Mouse (Mus musculus) cerebellum, adult 8-10 months (tissue): ENCODE measurements around the gene Adam12.

Source experiments
- DNase-seq: peaks from one replicate; pipeline ENCODE4 v3.0.0; 2022

Adam12 gene

DNA sequence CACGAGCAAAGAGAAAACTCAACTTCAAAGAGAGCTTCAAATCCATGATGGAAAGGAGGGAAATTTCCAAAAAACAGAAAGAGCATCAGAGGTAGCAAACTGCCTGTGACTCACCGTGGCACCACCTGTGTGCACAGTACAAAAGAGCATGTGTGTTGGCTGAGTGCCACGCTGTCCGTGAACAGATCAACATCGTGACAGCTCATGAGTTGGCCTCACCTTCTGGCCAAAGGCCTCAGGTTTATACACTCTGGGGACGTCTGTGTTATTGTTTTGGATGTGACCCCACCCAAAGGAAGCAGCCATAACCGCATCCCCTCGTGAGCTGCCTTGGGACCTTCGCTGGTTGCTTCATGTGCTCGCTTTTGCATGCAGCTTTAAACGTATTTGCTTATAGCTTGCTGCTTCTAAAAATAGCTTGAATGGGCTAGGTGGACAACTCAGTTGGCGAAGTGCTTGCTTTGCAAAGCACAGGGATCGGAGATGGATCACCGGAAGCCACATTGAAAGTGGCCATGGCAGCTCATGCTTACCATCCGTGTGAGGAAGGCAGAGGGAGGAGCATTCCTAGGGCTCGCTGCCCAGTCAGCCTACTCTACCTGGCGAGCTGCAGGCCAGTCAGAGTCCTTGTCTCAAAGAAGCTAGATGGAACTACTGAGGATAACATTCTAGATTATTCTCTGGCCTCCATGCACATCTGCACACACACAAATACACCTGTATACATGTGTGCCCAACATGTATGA, 151.8 kb downstream of the Adam12 start:
- DNase-seq = peak; percentile 42

DNA sequence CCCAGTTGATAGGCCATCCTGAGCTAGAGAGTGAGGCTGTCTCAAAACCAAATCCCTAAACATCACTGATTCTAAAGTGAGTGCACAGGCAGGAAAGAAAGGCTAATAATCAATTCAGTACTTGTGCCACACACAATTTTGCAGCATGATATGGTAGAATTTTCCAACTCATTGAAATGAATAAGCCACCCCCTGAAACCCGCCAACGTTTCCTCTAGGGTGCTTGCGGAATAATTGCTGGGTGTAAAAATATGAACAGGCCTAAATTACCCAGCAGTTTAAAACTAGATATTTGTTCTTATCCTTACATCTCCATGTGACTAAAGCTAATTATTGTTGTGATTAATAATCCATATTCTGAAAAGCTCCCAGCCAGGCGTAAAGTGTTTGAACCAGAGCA, 154.3 kb downstream of the Adam12 start:
- no peak for DNase-seq

DNA sequence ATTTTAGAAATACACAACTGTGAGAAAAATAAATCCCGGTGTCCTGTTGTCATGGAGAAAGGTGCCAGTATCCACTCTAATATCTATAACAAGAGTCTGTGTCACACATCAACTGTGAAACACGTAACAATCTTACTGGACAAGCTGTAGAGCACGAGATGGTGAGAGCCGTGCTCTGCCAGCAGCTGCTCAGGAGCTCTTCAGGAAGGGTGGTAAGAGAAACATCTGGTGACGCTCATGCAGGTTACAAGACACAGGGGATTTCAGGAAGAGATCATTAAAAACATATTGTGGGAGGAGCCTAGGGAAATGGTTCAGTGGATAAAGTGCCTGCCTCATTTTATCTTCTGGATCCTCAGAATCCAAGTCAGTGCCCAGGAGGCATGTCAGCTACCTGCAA, 158.9 kb downstream of the Adam12 start:
- no peak for DNase-seq

DNA sequence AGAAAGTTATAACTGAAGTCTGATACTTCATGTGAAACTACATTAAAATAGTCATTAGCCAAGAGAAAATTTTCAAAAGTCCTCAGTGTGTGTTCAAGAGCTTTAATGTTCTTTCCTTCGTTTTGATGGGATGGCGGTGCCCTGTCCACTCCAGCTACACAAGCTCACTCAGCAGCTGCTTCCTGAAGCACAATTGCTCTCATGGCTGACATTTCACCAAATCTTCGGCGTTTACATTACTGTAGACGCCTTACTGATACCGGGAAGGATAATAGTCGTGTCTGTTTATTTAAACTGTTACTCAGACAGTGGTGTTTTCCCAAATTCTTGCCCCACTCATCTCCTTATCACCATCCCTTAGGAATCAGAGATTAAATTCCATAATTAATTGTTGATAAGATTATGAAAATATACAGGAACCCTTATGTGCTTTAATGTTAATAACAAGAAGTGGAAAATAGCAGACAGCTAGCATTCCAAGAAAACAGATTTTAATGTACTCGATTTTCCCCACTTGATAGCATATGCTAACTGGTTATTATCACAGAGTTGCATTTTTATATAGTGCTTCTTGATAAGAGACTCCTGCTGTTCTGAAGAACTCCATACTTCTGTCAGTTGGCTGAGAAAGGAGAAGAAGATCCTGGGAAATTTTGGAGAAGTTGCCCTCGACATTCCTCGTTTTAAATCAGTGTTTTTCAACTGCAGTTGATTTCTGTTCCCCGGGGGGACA, 160.6 kb downstream of the Adam12 start:
- DNase-seq = no peak

DNA sequence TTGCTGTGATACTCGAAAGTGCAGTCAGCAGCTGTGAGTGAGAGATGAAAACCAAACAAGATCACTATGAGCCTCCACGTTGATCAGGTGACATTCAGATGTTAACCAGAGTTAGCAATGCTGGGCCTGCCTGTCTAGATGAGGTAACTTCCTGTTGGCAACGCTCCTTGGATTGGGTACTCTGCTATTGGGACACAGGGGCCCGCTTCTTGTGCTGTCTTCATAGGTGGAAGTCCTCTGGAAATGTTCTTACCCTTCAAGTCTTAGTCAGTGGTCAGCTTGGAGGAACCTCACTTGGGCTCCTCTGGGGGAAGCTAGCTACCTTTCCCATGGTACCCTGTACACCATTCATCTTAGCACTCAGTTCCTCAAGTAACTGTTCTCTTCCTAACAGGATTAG, 169.3 kb downstream of the Adam12 start:
- no peak for DNase-seq

DNA sequence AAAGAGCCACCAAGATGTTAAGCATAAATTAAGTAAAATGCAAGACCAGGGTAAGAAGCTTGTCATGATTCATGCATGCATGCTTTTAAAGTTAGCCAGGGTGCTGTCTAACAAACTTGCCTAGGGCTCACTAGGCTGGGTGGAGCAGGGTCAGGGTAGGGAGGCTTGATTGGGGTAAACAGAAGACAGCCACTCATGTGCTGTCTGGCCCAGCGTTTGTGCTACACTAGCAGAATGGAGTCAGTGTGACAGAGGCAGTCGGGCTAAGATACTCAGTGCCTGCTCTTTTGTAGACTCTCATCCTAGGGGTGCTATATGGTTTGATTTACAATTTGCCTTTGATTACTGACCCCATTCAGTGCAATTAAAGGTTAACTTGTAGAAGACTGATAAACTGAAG, 179.5 kb downstream of the Adam12 start:
- no peak for DNase-seq

DNA sequence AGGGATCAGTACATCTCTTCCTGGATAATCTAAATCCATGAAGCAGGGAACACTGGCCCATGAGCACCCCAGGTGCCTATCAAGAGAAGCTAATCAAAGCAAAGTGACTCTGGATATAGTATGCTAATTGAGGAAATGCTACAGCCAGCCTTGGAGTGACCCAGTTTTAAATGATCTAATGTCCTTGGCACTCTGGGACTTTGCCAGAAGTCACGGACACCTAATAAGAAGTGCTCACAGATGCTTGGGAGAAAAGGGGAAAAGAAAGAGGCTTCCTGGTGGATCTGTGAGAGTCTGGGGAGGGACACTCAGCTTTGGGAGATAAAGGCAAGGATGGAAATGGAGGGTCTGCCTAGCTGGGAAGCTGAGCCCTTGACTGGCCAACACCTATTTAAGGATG, 181.6 kb downstream of the Adam12 start:
- no peak for DNase-seq

DNA sequence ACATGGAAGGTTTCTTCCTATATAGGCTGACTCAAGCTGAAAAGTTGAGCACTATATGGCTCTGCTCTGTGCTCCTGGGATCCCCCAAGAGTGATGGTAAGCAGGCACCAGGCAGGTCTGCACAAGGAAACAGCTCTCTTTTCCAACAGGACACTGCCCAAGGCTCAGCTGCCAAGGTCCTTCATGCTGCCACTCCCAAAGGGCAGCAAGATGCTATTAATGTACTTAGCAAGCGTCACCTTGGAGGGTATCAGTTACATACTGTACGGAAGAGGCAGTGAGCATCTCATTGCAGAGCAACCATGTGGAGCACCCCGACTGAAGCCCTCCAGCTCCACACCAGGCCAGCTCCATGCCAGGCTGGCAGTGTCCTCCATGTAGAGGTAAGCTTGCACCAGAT, 185.6 kb downstream of the Adam12 start:
- no peak for DNase-seq

DNA sequence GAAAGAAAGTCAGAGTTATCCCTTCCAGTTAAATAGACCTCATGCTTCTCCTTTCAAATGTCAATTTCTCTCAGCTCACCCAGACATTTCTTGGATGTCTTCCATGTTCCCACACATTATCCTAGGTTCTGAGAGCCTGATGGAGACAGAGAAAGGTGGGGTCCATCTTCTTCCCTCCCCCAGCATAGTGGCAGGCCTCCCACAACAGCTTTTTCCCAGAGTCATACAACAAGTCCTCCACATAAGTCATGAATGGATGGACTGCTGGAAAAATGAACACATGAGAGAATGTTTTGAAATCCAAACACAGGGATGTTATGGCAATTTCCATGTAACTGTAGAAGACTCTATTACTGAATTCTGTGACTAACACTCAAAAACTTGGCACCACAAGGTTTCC, 188.4 kb downstream of the Adam12 start:
- no peak for DNase-seq

DNA sequence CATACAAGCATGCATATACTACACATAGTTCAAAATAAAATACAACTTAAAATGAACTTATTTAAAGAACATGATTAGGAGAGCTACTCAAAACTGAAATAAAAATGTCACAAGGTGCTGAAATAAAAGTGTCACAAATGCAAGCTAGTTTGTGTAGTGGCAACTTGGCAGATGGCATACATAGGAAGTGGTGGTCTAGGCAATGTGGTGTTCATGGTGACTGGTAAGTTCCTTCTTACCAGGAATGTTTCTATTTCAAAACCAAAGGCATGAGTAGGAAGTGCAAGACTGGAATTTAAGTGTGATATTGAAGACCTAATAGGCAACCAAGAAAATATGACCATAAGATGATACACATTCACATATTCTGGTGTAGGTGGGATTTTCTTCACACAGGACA, 189.3 kb downstream of the Adam12 start:
- DNase-seq = no peak

DNA sequence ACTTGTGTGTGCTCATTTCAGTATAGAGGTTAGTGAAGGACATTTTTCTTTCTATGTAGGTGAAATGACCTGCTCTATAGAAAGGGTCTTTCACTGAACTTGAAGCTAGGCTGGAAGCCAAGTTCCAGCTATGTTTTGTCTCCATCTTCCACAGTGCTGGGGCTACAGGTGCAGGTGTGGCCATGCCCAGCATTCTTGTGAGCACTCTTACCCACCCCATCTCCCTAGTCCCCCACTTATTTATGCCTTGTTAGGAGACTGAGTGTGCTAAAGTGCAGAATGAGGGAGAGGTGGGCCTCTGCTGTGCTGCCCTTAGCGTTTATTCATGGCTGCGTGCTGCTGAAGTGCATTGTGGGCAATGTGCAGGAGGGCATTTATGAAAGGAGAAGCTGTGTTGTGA, 198.0 kb downstream of the Adam12 start:
- DNase-seq = no peak

DNA sequence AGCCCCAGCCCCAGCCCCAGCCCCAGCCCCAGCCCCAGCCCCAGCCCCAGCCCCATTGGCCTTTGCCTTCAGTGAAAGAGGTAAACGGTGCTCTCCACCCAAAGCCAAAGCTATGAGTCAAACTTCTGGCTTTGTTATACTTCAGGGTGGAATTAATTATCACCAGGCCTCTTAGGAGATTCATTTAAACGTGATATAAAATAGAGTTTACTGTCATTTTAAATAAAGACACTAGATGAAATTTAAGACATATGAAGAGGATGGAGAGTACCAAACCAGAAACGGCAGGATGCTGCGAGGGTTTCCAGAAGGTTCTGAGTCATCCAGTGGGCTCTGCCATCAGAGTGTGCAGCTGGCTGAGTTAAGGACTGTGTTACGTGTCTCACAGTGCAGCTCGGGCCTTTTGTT, 199.0 kb downstream of the Adam12 start:
- DNase-seq = no peak

DNA sequence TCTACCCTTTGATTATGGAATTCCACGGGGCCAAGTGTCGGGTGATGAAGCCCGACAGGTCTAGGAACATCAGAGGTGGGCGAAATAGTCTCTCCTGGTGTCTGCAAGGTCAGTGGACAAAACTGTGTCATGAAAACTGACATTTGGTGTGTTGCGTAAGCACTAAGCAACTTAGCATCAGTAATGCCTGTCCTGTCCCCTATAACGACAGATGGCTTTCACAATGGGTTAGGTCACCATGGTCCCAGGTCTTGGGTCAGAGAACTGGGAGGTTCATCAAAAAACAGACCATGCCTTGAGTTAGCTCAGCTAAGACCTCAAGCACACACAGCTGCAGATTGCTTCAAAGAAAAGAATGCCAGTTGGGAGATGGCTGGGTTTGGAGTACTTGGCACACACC, 200.2 kb downstream of the Adam12 start:
- DNase-seq = no peak

DNA sequence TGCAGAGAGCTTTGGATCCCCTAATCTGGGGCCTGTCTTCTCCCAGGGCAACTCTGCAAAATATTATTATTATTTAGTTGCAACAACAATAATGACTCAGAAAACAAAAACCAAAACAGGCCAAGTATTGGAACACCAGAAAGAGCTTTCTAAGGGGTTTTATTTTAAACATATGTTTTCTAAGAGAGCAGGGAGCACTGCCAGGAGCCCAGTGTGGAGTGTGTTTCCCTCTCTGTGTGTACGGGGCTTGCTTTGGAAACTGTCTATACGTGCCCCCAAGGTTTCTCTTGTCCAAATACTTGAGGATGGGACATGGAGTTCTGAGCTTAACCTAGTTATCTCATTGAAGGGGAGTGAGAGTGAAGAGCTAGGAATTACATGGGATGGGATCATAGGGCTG, 200.7 kb downstream of the Adam12 start:
- DNase-seq = no peak

DNA sequence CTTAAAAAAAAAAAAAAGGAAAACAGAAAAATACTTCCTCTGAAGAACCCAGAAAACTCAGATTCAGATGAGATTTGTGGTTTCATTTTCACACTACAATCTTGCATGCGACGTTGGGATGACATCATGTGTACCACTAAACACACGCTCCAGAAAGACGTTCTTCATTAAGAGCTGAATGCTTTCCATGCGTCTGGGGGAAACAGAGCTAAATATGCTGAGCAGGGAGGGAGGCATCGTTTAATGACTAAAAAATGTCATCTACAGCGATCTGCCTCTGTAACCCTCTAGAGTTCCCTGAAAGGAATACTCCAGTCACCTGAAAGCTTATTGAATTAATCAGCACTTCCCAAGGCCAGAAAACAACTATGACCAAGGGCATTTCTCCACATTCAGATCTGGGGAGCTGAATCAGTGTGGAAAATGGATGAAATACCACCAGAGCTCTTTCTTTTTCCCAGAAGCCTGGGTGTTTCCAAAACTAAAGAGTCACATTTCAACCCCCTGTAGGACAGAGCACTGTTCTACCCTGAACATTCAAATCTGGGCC, 203.6 kb downstream of the Adam12 start:
- no peak for DNase-seq

DNA sequence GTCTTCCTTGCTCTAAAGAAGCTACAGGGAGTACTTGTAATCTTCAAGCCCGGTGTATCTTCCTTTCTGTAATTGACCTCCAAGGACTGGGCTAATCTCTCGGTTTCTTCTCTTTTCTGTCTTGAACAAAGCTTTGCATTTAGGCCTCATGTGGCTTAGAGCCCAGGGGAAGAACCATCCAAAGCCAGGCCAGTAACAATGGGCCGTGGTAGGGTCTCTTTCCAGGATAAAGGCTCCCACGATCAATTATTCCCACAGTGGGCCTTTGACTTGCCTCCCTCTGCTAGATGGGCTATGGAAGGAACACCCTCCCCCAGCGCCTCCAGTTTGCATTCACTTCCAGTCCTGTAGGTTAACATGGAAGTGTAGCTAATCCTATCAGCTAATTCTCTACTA, 204.9 kb downstream of the Adam12 start:
- no peak for DNase-seq

DNA sequence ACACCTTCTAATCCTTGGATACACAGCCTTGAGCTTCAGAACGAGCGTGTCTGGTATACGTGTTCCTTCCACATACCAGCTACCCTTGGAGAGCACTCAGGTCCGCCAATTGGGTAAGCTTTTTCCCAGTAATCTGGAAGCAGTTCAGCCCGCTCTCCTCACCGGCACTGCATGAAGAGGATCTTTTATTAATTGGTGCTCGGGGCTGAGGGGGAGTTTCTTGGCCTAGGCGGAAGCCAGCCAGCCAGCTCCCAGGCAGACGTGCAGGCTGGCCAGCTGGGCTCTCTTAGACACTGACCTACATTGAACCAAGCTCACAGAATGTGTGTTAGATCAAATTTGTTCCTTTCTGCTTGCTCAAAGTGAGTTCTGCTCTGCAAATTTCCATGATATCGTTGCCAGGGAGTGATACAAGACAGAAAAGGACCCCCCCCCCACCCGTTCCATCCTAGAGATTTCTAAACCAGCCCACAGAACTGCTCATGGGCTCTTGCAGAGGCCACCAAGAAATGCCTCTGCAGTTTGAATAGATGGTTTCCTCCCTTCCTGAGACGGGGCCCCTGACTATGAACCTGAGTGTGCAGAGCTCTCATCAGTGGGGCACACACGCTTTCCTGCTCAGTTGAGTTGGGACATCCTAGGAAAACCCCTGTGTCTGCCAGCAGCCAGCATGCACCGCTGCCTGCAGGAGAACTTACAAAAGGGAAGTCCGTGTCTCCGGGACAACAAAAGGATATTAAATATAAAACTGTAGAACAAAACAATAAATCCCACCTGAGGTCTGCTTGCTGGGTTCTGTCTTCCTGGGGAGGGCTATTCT, 205.5 kb downstream of the Adam12 start:
- DNase-seq = peak; percentile 7

DNA sequence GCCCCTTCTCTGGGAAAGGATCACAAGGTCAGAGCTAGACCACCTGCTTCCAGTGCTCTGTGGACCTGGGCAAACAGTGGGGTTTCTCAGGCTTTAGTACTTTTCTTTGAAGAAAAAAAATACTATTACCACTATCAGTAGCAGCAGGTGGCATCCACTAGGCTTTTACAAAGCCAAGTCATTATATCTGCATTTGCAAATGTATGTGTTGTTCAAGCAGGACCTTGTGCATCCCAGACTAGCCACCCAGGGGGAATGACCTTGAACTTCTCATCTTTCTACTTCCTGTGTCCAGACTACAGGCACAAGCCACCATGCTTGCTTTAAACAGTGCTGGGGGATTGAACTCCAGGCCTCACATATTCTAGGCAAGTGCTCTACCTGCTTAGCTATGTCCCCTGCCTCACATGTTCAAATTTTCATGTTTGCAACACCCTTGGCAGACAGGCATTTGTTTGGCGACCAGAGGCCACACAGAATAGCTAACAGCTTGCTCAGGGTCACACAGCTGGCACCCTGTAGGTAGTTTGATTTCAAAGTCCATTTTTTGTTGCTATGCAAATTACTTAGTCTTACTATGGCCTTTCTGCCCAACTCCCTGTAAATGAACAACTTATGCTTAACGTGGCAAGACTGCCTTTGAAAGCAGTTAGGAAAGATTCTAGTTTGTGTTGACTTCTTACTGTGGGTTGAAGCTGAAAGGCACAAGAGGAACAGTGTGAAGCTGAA, 209.6 kb downstream of the Adam12 start:
- no peak for DNase-seq

DNA sequence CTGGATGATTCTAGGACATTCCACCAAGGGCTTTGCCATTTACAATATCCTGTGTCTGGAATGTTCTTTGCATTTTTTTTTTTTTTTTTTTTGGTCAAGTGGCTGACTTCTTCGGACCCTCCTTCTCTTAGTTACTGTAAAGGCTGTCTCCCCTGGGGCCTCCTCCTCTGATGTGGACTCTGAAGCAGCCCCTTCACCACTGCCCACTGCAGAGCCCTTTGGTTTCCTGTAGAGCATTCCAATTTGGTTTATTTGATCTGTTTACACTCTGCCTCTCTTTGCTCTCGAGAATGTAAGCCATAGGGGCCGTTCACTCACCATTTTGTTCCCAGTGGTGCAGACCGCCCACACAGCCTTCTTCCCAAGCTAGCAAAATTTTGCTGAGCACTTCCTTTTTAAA, 216.7 kb downstream of the Adam12 start:
- no peak for DNase-seq

DNA sequence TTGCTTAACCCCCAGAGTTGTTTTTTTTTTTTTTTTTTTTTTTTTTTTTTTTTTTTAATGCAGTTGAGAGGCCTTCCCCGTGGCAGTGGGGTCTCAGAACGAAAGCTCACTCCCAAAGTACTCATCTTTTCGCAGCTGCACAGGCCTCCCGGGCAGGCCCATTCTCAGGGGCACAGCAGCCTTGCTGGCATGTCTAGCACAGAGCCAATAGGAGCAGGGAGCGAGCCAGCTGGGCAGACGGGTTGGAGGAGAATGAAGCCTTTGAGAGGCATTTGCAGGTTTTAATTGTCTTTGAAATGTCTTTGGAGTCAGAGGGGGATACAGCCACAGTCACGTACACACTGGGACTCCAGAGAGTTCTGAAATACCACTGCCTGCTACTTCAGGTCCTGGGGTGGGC, 217.2 kb downstream of the Adam12 start:
- no peak for DNase-seq

DNA sequence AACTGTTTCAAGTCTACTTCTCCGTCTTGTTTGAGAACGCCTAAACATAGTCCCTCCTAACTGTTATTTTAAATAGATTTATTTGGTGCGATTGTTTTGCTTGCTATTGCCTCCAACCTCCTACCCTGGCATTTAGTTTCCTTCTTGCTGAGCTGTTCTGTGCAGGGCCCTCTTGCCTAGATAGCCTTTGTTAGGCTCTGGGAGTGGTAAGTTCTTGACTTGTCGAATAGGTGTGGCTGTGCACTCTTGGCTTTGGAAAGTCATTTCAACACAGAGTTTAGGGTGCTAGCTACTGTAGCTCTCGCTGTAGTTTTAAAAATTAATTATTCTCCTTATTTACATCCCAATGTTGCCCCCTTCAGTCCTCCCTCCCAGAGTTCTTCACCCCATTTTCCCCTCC, 222.8 kb downstream of the Adam12 start:
- no peak for DNase-seq

DNA sequence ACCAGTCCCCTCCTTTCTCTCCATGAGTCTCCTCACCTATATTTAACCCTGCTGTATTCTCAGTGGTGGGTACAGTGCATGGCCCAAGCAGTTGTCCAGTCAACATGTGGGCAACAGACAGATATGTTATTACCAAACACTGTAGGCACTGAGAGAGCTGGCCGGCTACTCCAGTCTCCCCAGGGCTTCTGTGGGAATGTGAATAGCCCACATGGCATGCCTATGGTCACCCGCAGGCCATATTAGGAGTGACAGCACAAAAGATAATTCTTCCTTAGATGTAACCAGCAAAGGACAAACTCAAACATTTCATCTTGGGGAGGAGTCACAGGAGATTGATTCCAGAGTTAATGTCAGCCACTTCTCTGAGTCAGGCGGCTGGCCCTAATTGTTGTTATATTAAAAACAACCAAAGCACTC, 224.0 kb downstream of the Adam12 start:
- no peak for DNase-seq

DNA sequence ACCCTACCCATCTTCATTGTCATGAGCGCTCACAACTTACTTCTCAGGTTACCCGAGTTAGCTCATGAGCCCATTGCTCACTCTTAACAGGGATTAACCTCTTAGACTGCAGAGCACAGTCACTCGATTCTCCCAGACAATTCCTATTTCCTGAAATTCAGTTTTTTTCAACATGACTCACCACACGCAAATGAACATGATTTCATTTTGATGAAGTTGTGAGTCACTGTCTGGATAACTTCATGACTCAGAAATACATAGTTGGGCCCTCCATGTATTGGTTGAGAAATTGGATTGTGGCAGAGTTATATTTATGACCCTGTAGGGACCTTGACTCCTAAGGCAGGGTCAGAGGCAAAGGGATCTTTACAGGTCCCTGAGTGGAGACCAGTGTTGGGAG, 230.4 kb downstream of the Adam12 start:
- no peak for DNase-seq
